Mouse (Mus musculus) cerebellum, adult 2 months (tissue): ENCODE results near the gene Grb2. TPM values are rescaled to one million over a fixed set of nuclear protein-coding genes. Genes with fewer than 3 reads are reported as not detected.
"Not testable (repeated sequence)": the region's sequence is repeated elsewhere in the genome, so short reads cannot be mapped to it uniquely, and the experiment has no call there.

Source experiments
- DNase-seq, 2 experiments: peaks; one replicate each; pipeline ENCODE4 v3.0.0; 2021
- H3K27ac ChIP-seq: fragments of 200-500 bp; 2 replicates; pipeline ENCODE4 v1.5.1; 2012; ENCODE audit warnings: low read length, control low read depth, inconsistent platforms; ENCODE audit not compliant: insufficient read depth
- H3K27me3 ChIP-seq: fragments of 200-500 bp; 2 replicates; pipeline ENCODE4 v1.6.1; 2012; ENCODE audit warnings: inconsistent platforms, mild to moderate bottlenecking, low read length, moderate library complexity; ENCODE audit not compliant: control insufficient read depth, insufficient read depth
- H3K4me1 ChIP-seq: fragments of 200-500 bp; 2 replicates; pipeline ENCODE4 v1.6.1; 2011; ENCODE audit warnings: low read length; ENCODE audit not compliant: control insufficient read depth, insufficient read depth
- H3K4me3 ChIP-seq: fragments of 200-500 bp; replicated peaks from 2 replicates; pipeline ENCODE3; 2011; ENCODE audit warnings: mild to moderate bottlenecking, low read depth, low read length, control low read depth; ENCODE audit not compliant: insufficient read depth
- CTCF ChIP-seq: fragments of 200-500 bp; IDR thresholded peaks from 2 replicates; pipeline ENCODE4 v1.5.1; 2011; ENCODE audit warnings: low read depth, mild to moderate bottlenecking, control low read depth, low read length, moderate library complexity, borderline replicate concordance; ENCODE audit not compliant: insufficient read depth
- POLR2A ChIP-seq: fragments of 200-500 bp; IDR thresholded peaks from 2 replicates; pipeline ENCODE4 v1.6.1; 2011; ENCODE audit warnings: low read length, control low read depth, borderline replicate concordance; ENCODE audit not compliant: insufficient read depth
- WGBS: fragments of 180-500 bp; shearing (Covaris S2); methylation state at CpG from one replicate; pipeline ENCODE4 v1.1.7; 2018; 5-methylcytosine and 5-hydroxymethylcytosine counted together
- polyA plus RNA-seq: library from polyadenylated mRNA; depleted of rRNA; stranded (reverse); fragments of >200 nt; gene quantifications from 2 replicates; pipeline ENCODE4 v1.2.3, GENCODE M21; 2012

Gene Grb2
- polyA plus RNA-seq, 1 experiment: 132 TPM

DNA sequence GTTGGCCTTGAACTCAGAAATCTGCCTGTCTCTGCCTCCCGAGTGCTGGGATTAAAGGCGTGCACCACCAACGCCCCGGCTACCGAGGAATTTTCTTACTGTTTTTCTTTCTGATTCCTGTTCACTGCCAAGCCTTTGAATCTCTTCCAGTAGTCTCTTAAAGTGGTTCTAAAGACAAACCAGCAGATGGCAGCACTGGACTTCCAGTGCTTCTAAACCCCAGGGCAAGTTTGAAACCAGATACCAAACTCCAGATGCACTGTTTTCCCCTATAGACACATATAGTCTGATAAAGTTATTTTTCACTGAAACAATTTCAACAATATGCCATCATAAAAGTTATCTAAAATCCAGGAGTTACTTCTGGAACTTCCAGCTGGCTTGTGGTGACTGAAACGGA is 60.9 kb downstream of the Grb2 start:
- peaks cover 37% of the 10 kb centered on the region for H3K4me1 ChIP-seq
- peak; percentile 69 for TF ChIP-seq CTCF
- TF ChIP-seq POLR2A: no peak
- peak in 1 of 2 experiments; percentile 79 for DNase-seq

DNA sequence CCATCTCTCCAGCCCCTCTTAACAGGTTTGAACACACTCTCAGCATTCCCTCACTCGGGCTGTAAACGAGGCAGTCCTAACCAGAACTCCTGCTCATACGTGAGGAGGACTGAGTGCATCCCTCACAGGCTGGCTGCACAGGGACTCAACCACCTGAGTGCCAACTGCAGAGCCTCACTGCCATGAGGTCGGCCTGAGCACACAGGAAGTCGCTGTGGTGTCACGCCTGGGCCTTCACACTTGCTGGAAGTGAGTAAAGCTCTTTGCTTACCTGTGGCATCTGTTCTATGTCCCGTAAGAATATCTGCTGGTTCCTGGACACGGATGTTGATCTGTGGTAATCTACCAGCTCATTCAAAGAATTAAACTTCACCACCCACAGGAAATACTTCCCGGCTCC is 62.0 kb downstream of the Grb2 start:
- H3K27me3 ChIP-seq: no peaks in the 10 kb centered on the region
- no peak for DNase-seq
- WGBS: 91% methylated on average over 9 of the region's 9 CpGs
- no peak for TF ChIP-seq POLR2A
- TF ChIP-seq CTCF: no peak
- no peak overlapping the region for H3K27ac ChIP-seq
- no peak overlapping the region for H3K4me3 ChIP-seq
- peaks cover 32% of the 10 kb centered on the region for H3K4me1 ChIP-seq

More for the DNA sequence above, 60.9 kb downstream of the Grb2 start:
- Histone ChIP-seq H3K27me3 (no peaks in the 10 kb centered on the region), H3K4me3 (no peak overlapping the region), H3K27ac (no peak overlapping the region)
- WGBS: 8% methylated on average over 6 of the region's 6 CpGs

GRCm38 (mm10) chr11:115645498-115645897 is 62.9 kb downstream of the Grb2 start:
- H3K27ac ChIP-seq, DNase-seq, H3K4me3 ChIP-seq, H3K27me3 ChIP-seq: not testable (repeated sequence)
- 86% methylated on average over 14 of the region's 14 CpGs for WGBS
- H3K4me1 ChIP-seq: peaks cover 23% of the 10 kb centered on the region

DNA sequence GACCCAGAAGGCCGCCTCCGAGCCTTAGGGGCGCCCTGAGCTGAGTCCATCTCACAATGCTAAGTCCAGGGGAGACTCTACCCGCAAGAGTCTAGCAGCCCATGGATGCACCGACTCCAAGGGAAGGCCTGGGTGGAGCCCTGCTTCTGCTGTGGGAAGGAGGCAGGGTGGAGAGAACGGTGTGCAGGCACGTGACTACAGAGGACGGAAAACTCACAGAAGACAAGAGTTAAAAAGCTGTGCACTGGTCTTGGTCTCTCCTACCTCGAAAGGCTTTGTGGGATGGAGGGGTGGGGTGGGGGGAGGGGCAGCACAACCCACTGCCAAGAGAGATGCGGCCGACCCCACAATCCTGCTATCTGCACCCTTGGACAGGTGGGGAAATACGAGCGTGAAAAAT is 64.1 kb downstream of the Grb2 start:
- Histone ChIP-seq H3K27me3 (no peaks in the 10 kb centered on the region), H3K4me3 (no peak overlapping the region), H3K27ac (no peak overlapping the region), H3K4me1 (peaks cover 14% of the 10 kb centered on the region)
- DNase-seq: no peak
- 86% methylated on average over 13 of the region's 13 CpGs for WGBS
- TF ChIP-seq CTCF (no peak), POLR2A (no peak)

DNA sequence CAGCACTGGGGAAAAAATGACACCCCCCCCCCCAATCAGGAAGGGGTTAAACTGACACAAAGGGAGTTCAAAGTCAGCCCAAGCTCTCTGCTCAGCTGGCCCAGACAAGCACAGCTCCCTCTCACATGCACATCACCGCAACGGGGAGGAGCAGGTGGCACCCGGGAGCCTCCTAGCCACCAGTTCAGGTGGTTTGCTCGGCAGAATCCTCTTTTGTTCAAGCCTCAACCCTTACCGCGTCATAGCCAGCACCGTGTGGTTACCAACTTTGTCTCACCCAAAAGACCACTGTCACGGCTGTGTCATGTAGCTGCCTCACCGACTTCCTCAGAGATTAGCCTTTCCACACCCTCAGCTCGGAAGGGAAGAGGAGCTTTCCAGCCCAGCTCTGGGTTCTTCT is 65.1 kb downstream of the Grb2 start:
- H3K4me1 ChIP-seq: peaks cover 4% of the 10 kb centered on the region
- no peak overlapping the region for H3K4me3 ChIP-seq
- WGBS: 71% methylated on average over 10 of the region's 10 CpGs
- no peaks in the 10 kb centered on the region for H3K27me3 ChIP-seq
- H3K27ac ChIP-seq: no peak overlapping the region
- no peak for TF ChIP-seq POLR2A
- no peak for TF ChIP-seq CTCF
- DNase-seq: no peak

DNA sequence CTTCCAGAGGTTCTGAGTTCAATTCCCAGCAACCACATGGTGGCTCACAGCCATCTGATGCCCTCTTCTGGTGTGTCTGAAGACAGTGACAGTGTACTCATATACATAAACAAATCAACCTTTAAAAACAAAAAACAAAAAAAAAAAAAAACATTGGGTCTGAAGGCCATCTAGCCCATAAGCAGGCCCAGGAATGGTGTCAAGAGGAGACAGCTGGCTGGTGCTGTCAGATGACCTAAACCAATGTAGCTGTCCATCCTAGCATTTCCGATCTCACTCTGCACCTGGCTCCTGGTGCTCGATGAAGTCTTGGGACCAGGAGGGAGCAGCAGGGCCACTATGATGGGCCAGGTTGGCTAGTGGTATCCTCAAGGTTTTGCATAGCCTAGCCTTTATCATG is 65.7 kb downstream of the Grb2 start:
- 40% methylated on average over 2 of the region's 2 CpGs for WGBS
- no peak for DNase-seq
- Histone ChIP-seq H3K27ac (no peak overlapping the region), H3K4me1 (no peaks in the 10 kb centered on the region; the same call in 1 of the 2 replicates), H3K4me3 (no peak overlapping the region), H3K27me3 (no peaks in the 10 kb centered on the region)
- TF ChIP-seq POLR2A: no peak
- no peak for TF ChIP-seq CTCF

DNA sequence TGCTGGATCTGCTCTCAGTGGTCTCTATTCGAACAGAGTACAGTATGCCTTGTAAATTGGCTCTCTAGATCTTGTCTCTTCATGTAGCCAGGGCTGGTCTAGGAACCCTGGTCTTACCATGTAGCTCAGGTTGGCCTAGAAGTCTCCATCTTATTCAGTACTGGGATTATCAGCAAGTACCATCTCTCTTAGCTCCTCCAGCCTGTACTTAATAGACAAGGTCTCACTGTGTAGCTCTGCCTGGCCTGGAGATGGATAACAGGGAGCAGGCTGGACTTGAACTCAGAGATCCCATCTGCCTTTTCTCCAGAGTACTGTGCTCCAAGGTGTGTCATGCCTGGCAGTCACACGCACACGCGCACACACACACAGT is 66.7 kb downstream of the Grb2 start:
- H3K27me3 ChIP-seq: no peaks in the 10 kb centered on the region
- 84% methylated on average over 4 of the region's 4 CpGs for WGBS
- H3K27ac ChIP-seq: no peak overlapping the region
- H3K4me1 ChIP-seq: no peaks in the 10 kb centered on the region
- no peak for DNase-seq
- no peak for TF ChIP-seq CTCF
- no peak for TF ChIP-seq POLR2A
- H3K4me3 ChIP-seq: no peak overlapping the region

GRCm38 (mm10) chr11:115640978-115641663 is 67.3 kb downstream of the Grb2 start:
- no peak for DNase-seq
- Histone ChIP-seq H3K27me3 (no peaks in the 10 kb centered on the region), H3K4me3 (no peak overlapping the region), H3K4me1 (no peaks in the 10 kb centered on the region), H3K27ac (no peak overlapping the region; the same call in 1 of the 2 replicates)
- TF ChIP-seq CTCF: no peak
- TF ChIP-seq POLR2A: no peak
- 55% methylated on average over 14 of the region's 14 CpGs for WGBS

DNA sequence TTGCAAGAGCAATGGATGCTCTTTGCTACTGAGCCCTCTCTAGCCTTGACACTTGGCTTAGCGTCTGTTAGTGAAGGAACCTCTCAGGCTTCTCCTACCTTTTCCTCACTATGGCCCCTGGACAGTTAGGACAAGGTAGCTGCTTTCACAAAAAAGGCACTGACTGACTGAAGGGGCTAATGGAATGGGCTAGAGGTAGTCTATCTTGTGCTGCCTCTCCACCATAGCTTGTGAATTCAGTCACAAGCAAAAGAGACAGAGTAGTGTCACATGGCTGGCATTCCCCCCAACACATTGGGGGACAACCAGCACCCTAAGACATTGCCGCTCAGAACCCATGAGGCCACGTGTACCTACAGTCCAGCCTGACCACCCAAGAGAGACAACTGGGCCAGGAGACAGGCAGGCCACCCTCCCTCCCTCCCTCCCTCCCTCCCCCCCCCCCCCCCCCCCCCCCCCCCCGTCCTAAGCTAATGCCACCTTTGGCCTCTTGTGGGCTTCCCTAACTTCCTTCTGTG is 68.0 kb downstream of the Grb2 start:
- H3K27me3 ChIP-seq: no peaks in the 10 kb centered on the region
- 83% methylated on average over 3 of the region's 4 CpGs for WGBS
- TF ChIP-seq CTCF: no peak
- TF ChIP-seq POLR2A: no peak

More for the DNA sequence above, 68.0 kb downstream of the Grb2 start:
- no peak for DNase-seq
- no peaks in the 10 kb centered on the region for H3K4me1 ChIP-seq
- H3K4me3 ChIP-seq: no peak overlapping the region
- no peak overlapping the region for H3K27ac ChIP-seq
